Mouse (Mus musculus) forebrain, embryonic 14.5 days (tissue): ENCODE measurements at regions not wholly inside any gene's neighbourhood (a gene's known extent, or its start where the extent isn't known, plus 50 kb on each side); places are given as distances from the start of the nearest gene placed in this dataset.
A peak's percentile ranks its signal among the peaks of the same experiment; 100 is the strongest.
"Not testable (repeated sequence)": the region's sequence is repeated elsewhere in the genome, so short reads cannot be mapped to it uniquely, and the experiment has no call there.

Experiments used
- ATAC-seq: fragments of 200-750 bp; cut with Nextera tagmentation; 2 replicates; pipeline ENCODE4 v1.8.0; 2017; ENCODE audit warnings: mild to moderate bottlenecking, moderate library complexity
- DNase-seq: peaks from one replicate; pipeline ENCODE4 v3.0.0-alpha.2; 2015; ENCODE audit warnings: low spot score
- H3K27ac ChIP-seq: fragments of 300-500 bp; sonication (generic); 2 replicates; pipeline ENCODE4 v1.5.1; 2014; ENCODE audit warnings: low read depth, mild to moderate bottlenecking, control low read depth, low read length, moderate library complexity
- H3K27me3 ChIP-seq: fragments of 300-500 bp; sonication (generic); replicated peaks from 2 replicates; pipeline ENCODE4 v1.6.1; 2014; ENCODE audit warnings: low read length, control low read depth, mixed read lengths; ENCODE audit not compliant: control insufficient read depth, insufficient read depth
- H3K36me3 ChIP-seq: fragments of 300-500 bp; sonication (generic); 2 replicates; pipeline ENCODE4 v1.6.1; 2014; ENCODE audit warnings: low read length, control low read depth; ENCODE audit not compliant: control insufficient read depth, insufficient read depth
- H3K4me1 ChIP-seq: fragments of 300-500 bp; sonication (generic); 2 replicates; pipeline ENCODE4 v1.6.1; 2014; ENCODE audit warnings: antibody characterized with exemption, low read length, control low read depth; ENCODE audit not compliant: control insufficient read depth, insufficient read depth
- H3K4me2 ChIP-seq: fragments of 300-500 bp; sonication (generic); 2 replicates; pipeline ENCODE4 v1.6.1; 2014; ENCODE audit warnings: mild to moderate bottlenecking, control low read depth, low read length
- H3K4me3 ChIP-seq: fragments of 300-500 bp; sonication (generic); 2 replicates; pipeline ENCODE4 v1.5.1; 2014; ENCODE audit warnings: low read depth, low read length, control low read depth
- H3K9ac ChIP-seq: fragments of 300-500 bp; sonication (generic); 2 replicates; pipeline ENCODE4 v1.6.1; 2014; ENCODE audit warnings: mild to moderate bottlenecking, low read length, control low read depth, moderate library complexity
- H3K9me3 ChIP-seq: fragments of 300-500 bp; sonication (generic); replicated peaks from 2 replicates; pipeline ENCODE4 v1.6.1; 2016; ENCODE audit warnings: low read length, control low read depth, mixed read lengths; ENCODE audit not compliant: control insufficient read depth
- WGBS: fragments of 180-500 bp; shearing (Covaris S2); extraction: QIAGEN DNeasy Blood & Tissue Kit; methylation state at CpG from one replicate; pipeline ENCODE4 v1.1.7; 2014; 5-methylcytosine and 5-hydroxymethylcytosine counted together

- no peaks in the 10 kb centered on the region for H3K27me3 ChIP-seq
- 13% methylated on average over 2 of the region's 2 CpGs for WGBS
- H3K4me1 ChIP-seq, result no peaks in the 10 kb centered on the region
- ATAC-seq (peak; percentile 40; the same call in 1 of the 2 replicates), DNase-seq (peak; percentile 9)
- H3K27ac ChIP-seq, result no peak overlapping the region
- H3K9me3 ChIP-seq, result no peaks in the 10 kb centered on the region
- no peak overlapping the region for H3K9ac ChIP-seq
- H3K4me3 ChIP-seq, result no peak overlapping the region
- H3K4me2 ChIP-seq, result no peak overlapping the region
- H3K36me3 ChIP-seq, result no peaks in the 10 kb centered on the region
These were observed 2017.1 kb upstream of the Pcdh20 start for GRCm38 (mm10) chr14:90488301-90488700.

- H3K4me2 ChIP-seq, result no peak overlapping the region
- no peaks in the 10 kb centered on the region for H3K9me3 ChIP-seq
- ATAC-seq (no peak), DNase-seq (no peak)
- no peaks in the 10 kb centered on the region for H3K4me1 ChIP-seq
- no peak overlapping the region for H3K27ac ChIP-seq
- no peak overlapping the region for H3K9ac ChIP-seq
- H3K27me3 ChIP-seq, result no peaks in the 10 kb centered on the region
- 80% methylated on average over 2 of the region's 2 CpGs for WGBS
- H3K4me3 ChIP-seq, result no peak overlapping the region
- no peaks in the 10 kb centered on the region for H3K36me3 ChIP-seq
These were observed 1976.8 kb upstream of the Pcdh20 start for GRCm38 (mm10) chr14:90447971-90448370.

- H3K27ac ChIP-seq, result no peak overlapping the region
- WGBS, result 48% methylated on average over 7 of the region's 7 CpGs
These were observed 1961.8 kb upstream of the Pcdh20 start for GRCm38 (mm10) chr14:90432874-90433543.

GRCm38 (mm10) chr14:90412707-90413106, 1941.5 kb upstream of the Pcdh20 start:
- H3K27me3 ChIP-seq, result no peaks in the 10 kb centered on the region
- ATAC-seq (no peak), DNase-seq (peak; percentile 2)
- WGBS, result 61% methylated on average over 3 of the region's 3 CpGs
- no peak overlapping the region for H3K4me3 ChIP-seq
- no peak overlapping the region for H3K27ac ChIP-seq
- no peaks in the 10 kb centered on the region for H3K9me3 ChIP-seq
- H3K4me2 ChIP-seq, result no peak overlapping the region
- H3K4me1 ChIP-seq, result no peaks in the 10 kb centered on the region
- no peaks in the 10 kb centered on the region for H3K36me3 ChIP-seq
- H3K9ac ChIP-seq, result no peak overlapping the region

More at GRCm38 (mm10) chr14:90432874-90433543, 1961.8 kb upstream of the Pcdh20 start:
- DNase-seq (peak; percentile 89), ATAC-seq (peak; percentile 87)
- Histone ChIP-seq H3K27me3 (no peaks in the 10 kb centered on the region), H3K9ac (no peak overlapping the region), H3K4me3 (no peak overlapping the region), H3K9me3 (no peaks in the 10 kb centered on the region), H3K36me3 (no peaks in the 10 kb centered on the region), H3K4me2 (no peak overlapping the region), H3K4me1 (no peaks in the 10 kb centered on the region)

- Histone ChIP-seq H3K9ac (no peak overlapping the region), H3K4me3 (no peak overlapping the region), H3K27ac (no peak overlapping the region), H3K27me3 (no peaks in the 10 kb centered on the region), H3K4me2 (no peak overlapping the region), H3K9me3 (no peaks in the 10 kb centered on the region), H3K4me1 (no peaks in the 10 kb centered on the region), H3K36me3 (no peaks in the 10 kb centered on the region)
- ATAC-seq, result no peak
- DNase-seq, result peak; percentile 7
- 71% methylated on average over 2 of the region's 2 CpGs for WGBS
These were observed 1935.2 kb upstream of the Pcdh20 start for GRCm38 (mm10) chr14:90406350-90406749.

GRCm38 (mm10) chr14:90405476-90405875, 1934.3 kb upstream of the Pcdh20 start:
- no peak overlapping the region for H3K4me3 ChIP-seq

GRCm38 (mm10) chr14:90367256-90367936, 1896.2 kb upstream of the Pcdh20 start:
- Histone ChIP-seq H3K4me2 (no peak overlapping the region), H3K27me3 (no peaks in the 10 kb centered on the region), H3K4me3 (no peak overlapping the region), H3K27ac (no peak overlapping the region), H3K9me3 (no peaks in the 10 kb centered on the region), H3K4me1 (no peaks in the 10 kb centered on the region), H3K9ac (no peak overlapping the region), H3K36me3 (no peaks in the 10 kb centered on the region)
- 54% methylated on average over 3 of the region's 3 CpGs for WGBS
- peak; percentile 33 for DNase-seq
- ATAC-seq, result no peak

More at GRCm38 (mm10) chr14:90405476-90405875, 1934.3 kb upstream of the Pcdh20 start:
- no peak overlapping the region for H3K4me2 ChIP-seq
- ATAC-seq (no peak), DNase-seq (no peak)
- H3K27me3 ChIP-seq, result no peaks in the 10 kb centered on the region
- no peak overlapping the region for H3K27ac ChIP-seq
- no peaks in the 10 kb centered on the region for H3K4me1 ChIP-seq
- H3K9me3 ChIP-seq, result no peaks in the 10 kb centered on the region
- H3K36me3 ChIP-seq, result no peaks in the 10 kb centered on the region
- WGBS, result 93% methylated on average over 1 of the region's 1 CpGs
- no peak overlapping the region for H3K9ac ChIP-seq

- Histone ChIP-seq H3K4me3 (no peak overlapping the region), H3K9me3 (no peaks in the 10 kb centered on the region), H3K9ac (no peak overlapping the region), H3K4me2 (no peak overlapping the region), H3K27me3 (no peaks in the 10 kb centered on the region), H3K36me3 (no peaks in the 10 kb centered on the region), H3K27ac (no peak overlapping the region), H3K4me1 (no peaks in the 10 kb centered on the region)
- ATAC-seq, result peak; percentile 61
- peak; percentile 66 for DNase-seq
- WGBS, result 24% methylated on average over 3 of the region's 3 CpGs
These were observed 1863.3 kb upstream of the Pcdh20 start for GRCm38 (mm10) chr14:90334541-90334940.

GRCm38 (mm10) chr14:90295456-90295855, 1824.3 kb upstream of the Pcdh20 start:
- not testable (repeated sequence) for ATAC-seq, H3K4me1 ChIP-seq, H3K36me3 ChIP-seq

More at GRCm38 (mm10) chr14:90295456-90295855, 1824.3 kb upstream of the Pcdh20 start:
- H3K4me2 ChIP-seq, DNase-seq, H3K4me3 ChIP-seq, H3K9ac ChIP-seq, H3K9me3 ChIP-seq, H3K27ac ChIP-seq, H3K27me3 ChIP-seq: not testable (repeated sequence)
- WGBS, result 96% methylated on average over 10 of the region's 18 CpGs
